Mouse (Mus musculus): ENCODE results near the gene Bard1.

- TF ChIP-seq CTCF (IDR thresholded peaks at IDR 0.05; ENCODE audit: low read depth) (no peak), EP300 (IDR thresholded peaks at IDR 0.05; ENCODE audit: low read depth) (no peak; the same call in 1 of the 2 replicates)
These were observed 373 bp upstream of the Bard1 start for GRCm38 (mm10) chr1:71103174-71103864.
